8 mouse cellular contexts compared by ENCODE assay signal in genomic region chr2:76674725-76675427, GRCm38 (mm10). TPM values are rescaled to one million over a fixed set of nuclear protein-coding genes. Genes with fewer than 3 reads are reported as not detected.
DNase-seq lines count a peak whose midpoint lies in the region; ATAC-seq and TF ChIP-seq lines count a peak whose summit lies in the region.

TSS of gene Plekha3 (plus strand) at chr2:76675281.

- DNase-seq in CH12.LX (ENCODE audit: extremely low read depth), result peak; percentile 73
- peak; percentile 77 for DNase-seq in heart, postnatal 0 days (ENCODE audit: low spot score)
- peak; percentile 85 to 91 for DNase-seq in kidney, postnatal 4 days
- DNase-seq in neural tube, embryonic 11.5 days (ENCODE audit: low spot score), result peak; percentile 83

- TF ChIP-seq POLR2A in CH12.LX (IDR thresholded peaks at IDR 0.05; ENCODE audit: low read depth, low read length), result peak; percentile 85

- H3K36me3 ChIP-seq in CH12.LX (replicated peaks in 1 of 2; ENCODE audit: control insufficient read depth in 1 of 2, insufficient read depth in 1 of 2, low read length in 1 of 2), result peaks cover 14 to 20% of the 10 kb centered on the region in 2 experiments
- peaks cover under 1% of the 10 kb centered on the region; the same call in 1 of the 2 replicates for H3K36me3 ChIP-seq in forebrain, embryonic 13.5 days (ENCODE audit: poor library complexity, severe bottlenecking)
- 0 out of 2 replicates have a peak, but pooled peaks cover 6% of the 10 kb centered on the region for H3K36me3 ChIP-seq in heart, postnatal 0 days (replicated peaks; ENCODE audit: control insufficient read depth, insufficient read depth, low read length)
- H3K36me3 ChIP-seq in liver, embryonic 15.5 days (replicated peaks), result no peaks in the 10 kb centered on the region
- no peaks in the 10 kb centered on the region for H3K36me3 ChIP-seq in neural tube, embryonic 11.5 days (ENCODE audit: control insufficient read depth, insufficient read depth, low read length)
- H3K36me3 ChIP-seq in stomach, embryonic 16.5 days (ENCODE audit: control insufficient read depth, insufficient read depth, low read length), result no peaks in the 10 kb centered on the region

- peaks cover 7 to 38% of the 10 kb centered on the region in 2 experiments; a peak in 3 of 4 replicates for H3K4me1 ChIP-seq in CH12.LX (ENCODE audit: control insufficient read depth in 1 of 2, insufficient read depth in 2 of 2)
- peaks cover 32% of the 10 kb centered on the region for H3K4me1 ChIP-seq in forebrain, embryonic 13.5 days
- H3K4me1 ChIP-seq in heart, postnatal 0 days (ENCODE audit: control insufficient read depth, insufficient read depth), result peaks cover 13% of the 10 kb centered on the region; the same call in 1 of the 2 replicates
- peaks cover 51% of the 10 kb centered on the region for H3K4me1 ChIP-seq in liver, embryonic 15.5 days (replicated peaks)
- peaks cover 10% of the 10 kb centered on the region for H3K4me1 ChIP-seq in neural tube, embryonic 11.5 days (ENCODE audit: control insufficient read depth, insufficient read depth, low read length)
- H3K4me1 ChIP-seq in stomach, embryonic 16.5 days (ENCODE audit: control insufficient read depth, insufficient read depth, low read length), result peaks cover 11% of the 10 kb centered on the region

- H3K4me3 ChIP-seq in CH12.LX (replicated peaks in 1 of 3; ENCODE audit: low read depth in 2 of 3, low read length in 2 of 3, poor library complexity in 1 of 3), result peak within 1 kb of the TSS; percentile 72 to 92 (median 81)
- peak within 1 kb of the TSS; percentile 89 for H3K4me3 ChIP-seq in forebrain, embryonic 13.5 days
- H3K4me3 ChIP-seq in heart, postnatal 0 days (ENCODE audit: low read depth, low read length), result peak within 1 kb of the TSS; percentile 77
- H3K4me3 ChIP-seq in liver, embryonic 15.5 days (replicated peaks), result peak within 1 kb of the TSS; percentile 82
- H3K4me3 ChIP-seq in neural tube, embryonic 11.5 days (ENCODE audit: low read depth, low read length), result peak within 1 kb of the TSS; percentile 81
- H3K4me3 ChIP-seq in stomach, embryonic 16.5 days (replicated peaks; ENCODE audit: low read length), result peak within 1 kb of the TSS; percentile 89

- no peak for TF ChIP-seq RAD21 in CH12.LX (IDR thresholded peaks at IDR 0.05; ENCODE audit: low read depth, low read length)

- H3K27me3 ChIP-seq in CH12.LX (replicated peaks), result no peaks in the 10 kb centered on the region
- no peaks in the 10 kb centered on the region for H3K27me3 ChIP-seq in forebrain, embryonic 13.5 days
- no peaks in the 10 kb centered on the region for H3K27me3 ChIP-seq in heart, postnatal 0 days (ENCODE audit: control insufficient read depth, insufficient read depth, low read length)
- H3K27me3 ChIP-seq in liver, embryonic 15.5 days, result no peaks in the 10 kb centered on the region
- no peaks in the 10 kb centered on the region for H3K27me3 ChIP-seq in neural tube, embryonic 11.5 days (ENCODE audit: control insufficient read depth, insufficient read depth, low read length)
- no peaks in the 10 kb centered on the region for H3K27me3 ChIP-seq in stomach, embryonic 16.5 days (ENCODE audit: control insufficient read depth, insufficient read depth, low read length)

- H3K27ac ChIP-seq in CH12.LX (ENCODE audit: insufficient read depth, low read depth), result peak within 1 kb of the TSS; percentile 49
- H3K27ac ChIP-seq in forebrain, embryonic 13.5 days, result peak within 1 kb of the TSS; percentile 81
- H3K27ac ChIP-seq in heart, postnatal 0 days (ENCODE audit: low read depth), result peak within 1 kb of the TSS; percentile 85
- peak within 1 kb of the TSS; percentile 51 for H3K27ac ChIP-seq in liver, embryonic 15.5 days (replicated peaks)
- H3K27ac ChIP-seq in neural tube, embryonic 11.5 days (ENCODE audit: low read depth, low read length), result peak within 1 kb of the TSS; percentile 72
- peak within 1 kb of the TSS; percentile 79 for H3K27ac ChIP-seq in stomach, embryonic 16.5 days (ENCODE audit: low read length)

- peak within 1 kb of the TSS; percentile 82 for H3K9ac ChIP-seq in CH12.LX (ENCODE audit: insufficient read depth, low read depth)
- H3K9ac ChIP-seq in forebrain, embryonic 13.5 days, result peak within 1 kb of the TSS; percentile 90
- H3K9ac ChIP-seq in heart, postnatal 0 days (replicated peaks; ENCODE audit: low read depth, low read length), result peak within 1 kb of the TSS; percentile 93
- peak within 1 kb of the TSS; percentile 74 for H3K9ac ChIP-seq in liver, embryonic 15.5 days
- H3K9ac ChIP-seq in neural tube, embryonic 11.5 days (ENCODE audit: low read length), result peak within 1 kb of the TSS; percentile 87
- H3K9ac ChIP-seq in stomach, embryonic 16.5 days (ENCODE audit: low read length), result peak within 1 kb of the TSS; percentile 95

- 7% methylated on average over 28 of the region's 52 CpGs for WGBS in forebrain, embryonic 13.5 days
- WGBS in heart, postnatal 0 days, result 4% methylated on average over 51 of the region's 52 CpGs
- 4% methylated on average over 48 of the region's 52 CpGs for WGBS in liver, embryonic 15.5 days (ENCODE audit: insufficient replicate concordance)
- 7% methylated on average over 31 of the region's 52 CpGs for WGBS in neural tube, embryonic 11.5 days
- WGBS in stomach, embryonic 16.5 days, result 5% methylated on average over 45 of the region's 52 CpGs

- H3K9me3 ChIP-seq in CH12.LX (replicated peaks; ENCODE audit: low read length), result no peaks in the 10 kb centered on the region
- H3K9me3 ChIP-seq in forebrain, embryonic 13.5 days (replicated peaks), result no peaks in the 10 kb centered on the region
- no peaks in the 10 kb centered on the region for H3K9me3 ChIP-seq in heart, postnatal 0 days (replicated peaks; ENCODE audit: control insufficient read depth, low read length)
- H3K9me3 ChIP-seq in liver, embryonic 15.5 days (replicated peaks), result no peaks in the 10 kb centered on the region
- no peaks in the 10 kb centered on the region for H3K9me3 ChIP-seq in neural tube, embryonic 11.5 days (ENCODE audit: control insufficient read depth, low read length)
- H3K9me3 ChIP-seq in stomach, embryonic 16.5 days (replicated peaks; ENCODE audit: control insufficient read depth, low read length), result no peaks in the 10 kb centered on the region

- H3K4me2 ChIP-seq in CH12.LX (ENCODE audit: insufficient read depth, low read depth, poor library complexity, severe bottlenecking), result peak within 1 kb of the TSS; percentile 94
- peak within 1 kb of the TSS; percentile 77 for H3K4me2 ChIP-seq in forebrain, embryonic 13.5 days
- H3K4me2 ChIP-seq in heart, postnatal 0 days (ENCODE audit: low read depth, low read length), result peak within 1 kb of the TSS; percentile 78
- peak within 1 kb of the TSS; percentile 82 for H3K4me2 ChIP-seq in liver, embryonic 15.5 days
- H3K4me2 ChIP-seq in neural tube, embryonic 11.5 days (ENCODE audit: low read depth), result peak within 1 kb of the TSS; percentile 46
- peak within 1 kb of the TSS; percentile 73 for H3K4me2 ChIP-seq in stomach, embryonic 16.5 days (ENCODE audit: low read depth, low read length)

- in situ Hi-C loops in CH12.LX (cut with MboI; ENCODE audit: low pct_ligation_motif_present, low pct_unique_long_range_greater_than_20kb, low sequenced_read_pairs), result no loop called here

- TF ChIP-seq CTCF in CH12.LX (conservative IDR thresholded peaks at IDR 0.05 in 1 of 2, IDR thresholded peaks at IDR 0.05 in 1 of 2; ENCODE audit: low read depth in 2 of 2, low read length in 2 of 2), result no peak
- no peak for TF ChIP-seq CTCF in heart, postnatal 0 days (IDR thresholded peaks at IDR 0.05; ENCODE audit: low read depth)

- dilution Hi-C loops in CH12.LX (cut with MboI; ENCODE audit: extremely low pct_ligation_motif_present, extremely low pct_unique_long_range_greater_than_20kb, low sequenced_read_pairs), result no loop called here

- ATAC-seq in cerebellum, adult (ENCODE audit: insufficient number of reproducible peaks, low FRiP score, low TSS enrichment), result peak; percentile 82
- ATAC-seq in forebrain, embryonic 13.5 days, result peak; percentile 74
- ATAC-seq in heart, postnatal 0 days (ENCODE audit: insufficient read depth, low read depth), result peak; percentile 69
- peak; percentile 68 for ATAC-seq in liver, embryonic 15.5 days (ENCODE audit: insufficient read depth)
- peak; percentile 52 for ATAC-seq in neural tube, embryonic 11.5 days (ENCODE audit: insufficient read depth, low FRiP score, low TSS enrichment)
- peak; percentile 81 for ATAC-seq in stomach, embryonic 16.5 days (ENCODE audit: insufficient read depth, low FRiP score)

- peaks cover 44% of the 10 kb centered on the region for H3K79me2 ChIP-seq in CH12.LX (replicated peaks; ENCODE audit: control insufficient read depth, extremely low read depth, insufficient read depth, poor library complexity, severe bottlenecking)

- TF ChIP-seq EP300 in CH12.LX (IDR thresholded peaks at IDR 0.05; ENCODE audit: low read length), result no peak
- TF ChIP-seq EP300 in heart, postnatal 0 days (IDR thresholded peaks at IDR 0.05; ENCODE audit: low read depth), result no peak

TF ChIP-seq in CH12.LX, 34 proteins besides CTCF, POLR2A, EP300 and RAD21 (continues in another document):
- no peak for TF ChIP-seq PAX5 (IDR thresholded peaks at IDR 0.05; ENCODE audit: low read length)
- no peak for TF ChIP-seq ZC3H11A (IDR thresholded peaks at IDR 0.05; ENCODE audit: low read depth, low read length)
- no peak; the same call in 1 of the 2 replicates for TF ChIP-seq MEF2A (IDR thresholded peaks at IDR 0.05; ENCODE audit: borderline replicate concordance, low read depth, low read length)
- TF ChIP-seq IRF4 (IDR thresholded peaks at IDR 0.05; ENCODE audit: low read depth, low read length), result peak; percentile 62; the same call in 1 of the 2 replicates
- no peak for TF ChIP-seq MAFK (IDR thresholded peaks at IDR 0.05; ENCODE audit: insufficient replicate concordance, low read length)
- TF ChIP-seq KAT2A (IDR thresholded peaks at IDR 0.05; ENCODE audit: insufficient replicate concordance, low read length), result no peak
- TF ChIP-seq MAZ (IDR thresholded peaks at IDR 0.05; ENCODE audit: low read depth, low read length), result no peak
- no peak for TF ChIP-seq MAX (IDR thresholded peaks at IDR 0.05; ENCODE audit: low read length)
- TF ChIP-seq MXI1 (IDR thresholded peaks at IDR 0.05; ENCODE audit: low read depth, low read length), result peak; percentile 87
- no peak for TF ChIP-seq USF1 (IDR thresholded peaks at IDR 0.05; ENCODE audit: low read depth, low read length)
- TF ChIP-seq TBP (conservative IDR thresholded peaks at IDR 0.05; ENCODE audit: low read depth, low read length), result 0 out of 2 replicates have a peak, but pooled peaks have one; percentile 22

RNA-seq across cellular contexts. Expression of gene Plekha3, which starts in this region (rescaled TPM):
- total RNA-seq in CH12.LX (2012; rRNA removed) (12.1 and 16.9 TPM in 2 replicates), CH12.LX (2014; rRNA removed) (38.6 and 43.8 TPM in 2 replicates)
- polyA plus RNA-seq in CH12.LX (2012; ENCODE audit: insufficient read length, low read depth), result 28.4 and 30.0 TPM in 2 replicates
- 4.5 and 6.4 TPM in 2 replicates for polyA plus RNA-seq in forebrain, embryonic 13.5 days (2015; fragmentation: Nextera tagmentation; extraction: Ambion mirVana)
- total RNA-seq in heart, postnatal 0 days (2014; rRNA removed; ENCODE audit: low replicate concordance), result 6.4 and 10.4 TPM in 2 replicates
- polyA plus RNA-seq in heart, postnatal 0 days (2015; fragmentation: Nextera tagmentation; extraction: Ambion mirVana), result 8.1 and 8.4 TPM in 2 replicates
- polyA plus RNA-seq in liver, embryonic 15.5 days (2015; fragmentation: Nextera tagmentation; extraction: Ambion mirVana), result 2.7 TPM in 2 replicates
- 13.9 and 14.1 TPM in 2 replicates for polyA plus RNA-seq in neural tube, embryonic 11.5 days (2014; fragmentation: Nextera tagmentation; extraction: Ambion mirVana)
- polyA plus RNA-seq in stomach, embryonic 16.5 days (2015; fragmentation: Nextera tagmentation; extraction: Ambion mirVana), result 3.4 TPM in 2 replicates

Comparison
In these comparisons a context has a peak if more than half of its experiments do, and no peak if none do; other contexts are left out.
1. Peak in every context shown above with its lines: DNase-seq, ATAC-seq, H3K4me3 ChIP-seq and H3K27ac ChIP-seq.